Mouse (Mus musculus): ENCODE data around the gene Nck1. TPM values are rescaled to one million over a fixed set of nuclear protein-coding genes. Genes with fewer than 3 reads are reported as not detected.

The Nck1 gene
- polyA plus RNA-seq, 1 experiment: not detected

DNA sequence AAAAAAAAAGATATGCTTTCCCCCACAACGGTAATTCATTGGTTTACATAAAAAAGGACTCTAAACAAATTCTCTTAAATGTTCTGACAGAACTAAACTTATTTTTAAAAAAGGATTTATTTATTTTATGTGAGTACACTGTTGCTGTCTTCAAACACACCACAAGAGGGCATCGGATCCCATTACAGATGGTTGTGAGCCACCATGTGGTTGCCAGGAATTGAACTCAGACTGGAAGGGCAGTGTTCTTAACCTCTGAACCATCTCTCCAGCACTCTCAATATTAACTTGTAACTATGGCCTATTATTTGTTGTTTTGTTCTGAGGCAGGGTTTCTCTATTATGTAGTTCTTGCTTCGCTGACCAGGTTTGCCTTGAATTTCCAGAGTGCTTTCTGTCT lies 25.9 kb downstream of the Nck1 start:
- no peak for TF ChIP-seq POLR2A (IDR thresholded peaks at IDR 0.05; ENCODE audit: insufficient read depth, low read depth, low read length)
- TF ChIP-seq CTCF (IDR thresholded peaks at IDR 0.05; ENCODE audit: insufficient read depth, low read depth, low read length): no peak
- H3K4me1 ChIP-seq (ENCODE audit: control insufficient read depth, insufficient read depth, low read length): no peaks in the 10 kb centered on the region
- no peak overlapping the region for H3K4me3 ChIP-seq (ENCODE audit: insufficient read depth, low read depth, low read length)
- no peak overlapping the region for H3K27ac ChIP-seq (ENCODE audit: insufficient read depth, low read depth, low read length)
- 92% methylated on average over 3 of the region's 3 CpGs for WGBS

DNA sequence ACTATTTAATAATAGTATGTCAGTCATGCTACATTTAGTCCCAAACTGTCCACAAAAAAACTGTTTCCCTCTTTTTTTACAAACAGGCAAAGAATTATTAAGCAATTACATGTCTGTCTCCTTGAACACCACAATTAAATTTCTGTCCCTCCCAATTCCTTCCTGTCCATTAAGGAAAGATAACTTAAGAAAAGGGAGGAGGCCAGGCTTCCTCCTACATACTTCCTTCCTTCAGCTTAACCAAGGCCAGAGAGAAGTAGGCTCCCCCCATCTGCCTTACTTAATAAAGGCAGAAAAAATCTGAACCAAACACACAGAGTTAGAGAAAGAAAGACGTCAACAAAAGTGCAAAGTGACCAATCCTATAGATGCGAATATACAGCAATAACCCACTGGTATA lies 38.4 kb downstream of the Nck1 start:
- no peak for TF ChIP-seq POLR2A (IDR thresholded peaks at IDR 0.05; ENCODE audit: insufficient read depth, low read depth, low read length)
- no peak for TF ChIP-seq CTCF (IDR thresholded peaks at IDR 0.05; ENCODE audit: insufficient read depth, low read depth, low read length)
- 83% methylated on average over 2 of the region's 2 CpGs for WGBS
- H3K4me3 ChIP-seq (ENCODE audit: insufficient read depth, low read depth, low read length): no peak overlapping the region
- H3K4me1 ChIP-seq (ENCODE audit: control insufficient read depth, insufficient read depth, low read length): no peaks in the 10 kb centered on the region
- no peak overlapping the region for H3K27ac ChIP-seq (ENCODE audit: insufficient read depth, low read depth, low read length)

DNA sequence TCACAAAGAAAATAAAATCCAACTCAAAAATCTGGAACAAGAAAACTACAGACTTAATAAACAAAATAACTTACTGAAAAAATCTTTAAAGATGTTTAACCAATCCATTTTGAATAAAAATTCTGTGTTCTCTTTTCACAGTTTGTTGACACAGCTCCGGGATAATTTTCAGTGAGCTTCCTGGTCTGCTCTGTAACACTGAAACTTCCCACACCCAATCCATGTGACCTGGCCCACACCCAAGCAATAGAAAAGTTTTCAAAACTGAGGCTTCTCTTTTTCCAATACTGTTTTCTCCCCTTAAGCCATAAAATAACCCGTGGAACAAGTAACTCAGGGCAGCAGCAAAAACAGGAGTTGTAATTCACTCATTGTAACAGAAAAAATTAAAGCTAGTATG lies 39.3 kb downstream of the Nck1 start:
- TF ChIP-seq CTCF (IDR thresholded peaks at IDR 0.05; ENCODE audit: insufficient read depth, low read depth, low read length): no peak
- no peak for TF ChIP-seq POLR2A (IDR thresholded peaks at IDR 0.05; ENCODE audit: insufficient read depth, low read depth, low read length)
- Histone ChIP-seq H3K4me1 (ENCODE audit: control insufficient read depth, insufficient read depth, low read length) (no peaks in the 10 kb centered on the region), H3K4me3 (ENCODE audit: insufficient read depth, low read depth, low read length) (no peak overlapping the region), H3K27ac (ENCODE audit: insufficient read depth, low read depth, low read length) (no peak overlapping the region)
- WGBS: 35% methylated on average over 2 of the region's 2 CpGs

DNA sequence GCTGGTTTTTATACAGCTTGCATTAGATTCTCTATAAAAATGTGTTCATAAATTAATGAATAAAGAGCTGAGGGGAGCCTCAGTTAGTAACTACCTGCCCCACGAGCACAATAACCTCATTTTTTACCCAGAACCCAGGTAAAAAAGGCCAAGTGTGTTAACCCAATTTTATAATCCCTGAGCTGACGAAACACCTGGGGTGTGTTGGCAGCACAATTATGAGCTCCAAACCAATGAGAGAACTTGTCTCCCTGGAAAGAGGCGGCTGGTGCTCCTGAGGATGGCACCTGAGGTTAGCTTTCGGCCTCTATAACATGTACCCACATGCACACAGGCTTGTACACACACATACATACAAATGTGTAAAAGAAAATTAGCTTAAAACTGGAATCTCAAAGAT lies 40.4 kb downstream of the Nck1 start:
- no peak for TF ChIP-seq CTCF (IDR thresholded peaks at IDR 0.05; ENCODE audit: insufficient read depth, low read depth, low read length)
- TF ChIP-seq POLR2A (IDR thresholded peaks at IDR 0.05; ENCODE audit: insufficient read depth, low read depth, low read length): no peak
- Histone ChIP-seq H3K27ac (ENCODE audit: insufficient read depth, low read depth, low read length) (no peak overlapping the region), H3K4me3 (ENCODE audit: insufficient read depth, low read depth, low read length) (no peak overlapping the region), H3K4me1 (ENCODE audit: control insufficient read depth, insufficient read depth, low read length) (no peaks in the 10 kb centered on the region)
- 93% methylated on average over 4 of the region's 4 CpGs for WGBS

DNA sequence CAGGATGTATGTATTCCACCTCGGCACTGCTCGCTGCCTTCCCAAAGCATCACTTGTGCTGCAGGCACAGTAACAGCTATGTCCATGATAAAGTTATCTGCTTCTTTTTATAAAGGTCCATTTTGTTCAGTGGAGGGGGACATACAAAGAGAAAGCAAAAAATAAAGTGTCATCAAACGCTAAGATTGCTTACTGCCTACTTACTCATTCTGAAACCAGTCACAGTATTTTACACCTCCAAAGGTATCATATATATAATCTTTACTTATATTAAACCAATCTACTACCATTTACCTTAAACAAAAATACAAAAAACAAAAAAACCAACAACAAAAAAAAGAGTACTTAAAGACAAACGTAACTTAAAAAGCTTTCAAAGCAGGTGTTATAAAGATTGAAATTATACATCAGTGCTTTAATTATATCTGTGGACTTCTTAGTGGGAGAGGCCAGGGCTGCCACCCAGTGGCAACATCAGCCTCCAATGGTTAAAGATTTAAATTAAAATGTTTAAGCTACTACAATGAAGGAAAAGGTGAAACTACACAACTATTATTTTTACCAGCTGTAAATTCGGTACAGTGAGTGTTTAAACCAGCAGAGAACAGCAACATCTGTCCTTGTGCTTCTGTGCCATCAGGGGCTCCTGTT lies 52.2 kb downstream of the Nck1 start:
- no peak overlapping the region for H3K4me3 ChIP-seq (ENCODE audit: insufficient read depth, low read depth, low read length)
- no peak overlapping the region for H3K27ac ChIP-seq (ENCODE audit: insufficient read depth, low read depth, low read length)
- TF ChIP-seq CTCF (IDR thresholded peaks at IDR 0.05; ENCODE audit: insufficient read depth, low read depth, low read length) (no peak), POLR2A (IDR thresholded peaks at IDR 0.05; ENCODE audit: insufficient read depth, low read depth, low read length) (no peak)
- no peaks in the 10 kb centered on the region for H3K4me1 ChIP-seq (ENCODE audit: control insufficient read depth, insufficient read depth, low read length)
- 66% methylated on average over 5 of the region's 5 CpGs for WGBS

DNA sequence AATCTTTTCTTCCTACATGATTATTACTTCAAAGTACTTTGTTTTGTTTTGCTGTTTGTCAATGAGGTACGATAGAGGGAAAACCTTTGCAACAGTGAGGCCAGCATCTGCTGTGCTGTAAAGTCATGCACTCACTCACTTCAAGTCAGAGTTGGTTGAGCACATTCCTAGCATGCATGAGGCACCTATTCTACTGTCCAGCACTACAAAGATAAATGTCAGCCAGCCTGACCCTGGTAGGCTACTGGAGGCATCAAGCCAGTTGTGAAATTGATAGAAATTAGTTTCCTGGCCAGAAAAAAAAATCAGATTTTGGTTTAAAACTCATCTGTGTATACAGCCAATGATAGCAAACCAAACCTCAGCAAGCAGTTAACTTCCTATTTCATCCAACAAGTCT lies 54.5 kb downstream of the Nck1 start:
- TF ChIP-seq CTCF (IDR thresholded peaks at IDR 0.05; ENCODE audit: insufficient read depth, low read depth, low read length): no peak
- TF ChIP-seq POLR2A (IDR thresholded peaks at IDR 0.05; ENCODE audit: insufficient read depth, low read depth, low read length): no peak
- 0 out of 2 replicates have a peak, but pooled peaks cover under 1% of the 10 kb centered on the region for H3K4me1 ChIP-seq (ENCODE audit: control insufficient read depth, insufficient read depth, low read length)
- no peak overlapping the region for H3K4me3 ChIP-seq (ENCODE audit: insufficient read depth, low read depth, low read length)
- 53% methylated on average over 1 of the region's 1 CpGs for WGBS
- no peak overlapping the region for H3K27ac ChIP-seq (ENCODE audit: insufficient read depth, low read depth, low read length)

DNA sequence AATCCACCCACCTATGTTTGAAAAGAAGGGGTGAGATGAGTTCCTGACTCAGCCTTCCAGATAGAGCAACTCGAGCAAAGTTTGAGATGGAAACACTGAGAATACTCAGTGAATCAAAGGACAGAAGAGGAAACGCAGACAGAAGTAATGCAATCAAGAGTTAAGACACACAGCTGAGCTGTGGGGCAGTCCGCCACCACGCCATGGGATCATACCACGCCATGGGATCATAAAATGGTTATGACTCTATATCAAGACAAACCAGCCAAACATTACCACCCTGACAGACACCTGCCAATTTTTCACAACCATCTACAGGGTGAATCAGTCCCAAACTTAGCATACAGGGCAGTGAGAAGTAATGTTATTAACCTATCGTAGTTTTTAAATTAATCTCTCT lies 57.0 kb downstream of the Nck1 start:
- WGBS: 87% methylated on average over 6 of the region's 6 CpGs
- Histone ChIP-seq H3K4me1 (ENCODE audit: control insufficient read depth, insufficient read depth, low read length) (peaks cover 3% of the 10 kb centered on the region; the same call in 1 of the 2 replicates), H3K27ac (ENCODE audit: insufficient read depth, low read depth, low read length) (no peak overlapping the region), H3K4me3 (ENCODE audit: insufficient read depth, low read depth, low read length) (no peak overlapping the region)
- TF ChIP-seq POLR2A (IDR thresholded peaks at IDR 0.05; ENCODE audit: insufficient read depth, low read depth, low read length) (no peak), CTCF (IDR thresholded peaks at IDR 0.05; ENCODE audit: insufficient read depth, low read depth, low read length) (no peak)

DNA sequence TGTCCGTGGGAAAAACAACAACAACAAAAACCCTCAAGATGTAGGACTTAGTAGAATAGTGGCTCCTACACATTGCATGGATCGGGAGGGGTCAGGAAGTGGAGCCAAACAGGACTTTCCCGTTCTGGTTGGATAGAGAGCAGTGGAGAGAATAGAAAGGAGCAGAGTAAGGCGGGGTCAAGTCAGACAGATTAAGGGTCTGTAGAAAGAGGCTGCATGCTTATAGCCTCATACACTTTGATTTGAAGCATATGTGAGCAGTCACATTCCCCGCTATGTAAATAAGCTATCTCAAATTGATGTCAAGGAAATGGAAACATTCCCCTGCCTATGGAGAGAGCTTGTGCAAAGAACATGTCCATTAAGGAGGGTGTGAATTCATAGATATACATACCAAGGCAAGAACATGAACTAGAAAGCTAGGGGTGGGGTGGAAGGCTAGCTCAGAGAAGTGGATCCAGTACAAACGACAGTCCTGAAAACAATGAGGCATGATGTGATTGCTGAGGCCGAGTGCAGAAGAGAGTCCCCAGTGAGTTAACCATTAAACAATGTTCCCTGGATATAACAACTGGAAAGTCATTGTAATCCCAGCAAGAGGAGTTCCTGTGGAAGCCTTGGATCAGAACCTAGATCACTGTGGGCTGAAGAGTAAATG lies 57.7 kb downstream of the Nck1 start:
- no peak overlapping the region for H3K27ac ChIP-seq (ENCODE audit: insufficient read depth, low read depth, low read length)
- TF ChIP-seq POLR2A (IDR thresholded peaks at IDR 0.05; ENCODE audit: insufficient read depth, low read depth, low read length): no peak
- TF ChIP-seq CTCF (IDR thresholded peaks at IDR 0.05; ENCODE audit: insufficient read depth, low read depth, low read length): no peak
- 78% methylated on average over 7 of the region's 7 CpGs for WGBS
- no peak overlapping the region for H3K4me3 ChIP-seq (ENCODE audit: insufficient read depth, low read depth, low read length)
- H3K4me1 ChIP-seq (ENCODE audit: control insufficient read depth, insufficient read depth, low read length): peaks cover 3% of the 10 kb centered on the region; the same call in 1 of the 2 replicates

DNA sequence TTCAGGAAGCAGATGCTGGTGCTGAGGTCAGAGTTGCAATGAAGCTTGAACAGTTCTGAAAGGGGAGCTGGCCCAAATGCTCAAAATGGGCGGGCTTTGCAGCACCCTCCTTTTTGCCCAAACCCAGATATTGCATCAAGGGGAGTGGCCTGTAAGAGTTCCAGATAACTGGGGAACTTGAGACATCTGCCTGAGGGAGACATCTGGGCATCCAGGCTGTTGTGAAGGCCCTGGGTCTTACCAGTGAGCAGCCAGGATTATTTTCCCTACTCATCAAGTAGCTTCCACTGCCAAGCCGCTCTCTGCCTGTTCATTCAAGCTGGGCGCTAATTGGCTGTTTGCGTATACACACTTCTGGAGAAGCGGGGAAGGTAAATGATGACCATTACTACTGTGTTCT lies 59.5 kb downstream of the Nck1 start, which contains the start of gene Il20rb:
Gene Il20rb, minus strand, starts transcription at position 358 of the 400 bp plus-strand sequence.
- WGBS: 69% methylated on average over 5 of the region's 5 CpGs
- TF ChIP-seq POLR2A (IDR thresholded peaks at IDR 0.05; ENCODE audit: insufficient read depth, low read depth, low read length): no peak
- no peak for TF ChIP-seq CTCF (IDR thresholded peaks at IDR 0.05; ENCODE audit: insufficient read depth, low read depth, low read length)

More for the DNA sequence above, 59.5 kb downstream of the Nck1 start, which contains the start of gene Il20rb:
- Histone ChIP-seq H3K4me1 (ENCODE audit: control insufficient read depth, insufficient read depth, low read length) (peaks cover 3% of the 10 kb centered on the region; the same call in 1 of the 2 replicates), H3K27ac (ENCODE audit: insufficient read depth, low read depth, low read length) (no peak within 1 kb of the TSS), H3K4me3 (ENCODE audit: insufficient read depth, low read depth, low read length) (no peak within 1 kb of the TSS)
